Mouse (Mus musculus): Measurements from ENCODE around the gene Magea5. TPM values are rescaled to one million over a fixed set of nuclear protein-coding genes. Genes with fewer than 3 reads are reported as not detected.
"Not testable (repeated sequence)": the region's sequence is repeated elsewhere in the genome, so short reads cannot be mapped to it uniquely, and the experiment has no call there.

Magea5 gene
- polyA plus RNA-seq (2012; rRNA removed) = not detected in 2 replicates

GRCm38 (mm10) chrX:155063045-155063444, at the start of gene Magea5:
Gene Magea5 (minus strand): TSS chrX:155063145.
- WGBS = 80% methylated on average over 16 of the region's 16 CpGs
- not testable (repeated sequence) for DNase-seq (ENCODE audit: low read depth, low spot score)

- DNase-seq (ENCODE audit: low read depth, low spot score) = no peak
Measured at GRCm38 (mm10) chrX:155098024-155098423, 35.1 kb upstream of the Magea5 start.

GRCm38 (mm10) chrX:155093566-155093965, 30.6 kb upstream of the Magea5 start, which contains the start of gene Magea2:
Gene Magea2 (minus strand): TSS chrX:155093666.
- 68% methylated on average over 4 of the region's 4 CpGs for WGBS
- not testable (repeated sequence) for DNase-seq (ENCODE audit: low read depth, low spot score)

- WGBS = 100% methylated on average over 1 of the region's 2 CpGs
- not testable (repeated sequence) for DNase-seq (ENCODE audit: low read depth, low spot score)
Measured at GRCm38 (mm10) chrX:155089693-155090092, 26.7 kb upstream of the Magea5 start, which contains the start of gene Magea1. Gene Magea1 (minus strand): TSS chrX:155089793.

Other genes starting within 250 kb of the Magea5 start
- not detected in 2 replicates for gene Cldn34b1, start 172.9 kb downstream of the Magea5 start, polyA plus RNA-seq (2012; rRNA removed)
- gene Magea6, start 127.2 kb downstream of the Magea5 start, polyA plus RNA-seq (2012; rRNA removed) = not detected in 2 replicates
- not detected in 2 replicates for gene Magea3, start 113.6 kb downstream of the Magea5 start, polyA plus RNA-seq (2012; rRNA removed)
- gene Magea8, start 67.3 kb downstream of the Magea5 start, polyA plus RNA-seq (2012; rRNA removed) = not detected in 2 replicates
- not detected in 2 replicates for gene Magea1, start 26.6 kb upstream of the Magea5 start, polyA plus RNA-seq (2012; rRNA removed)
- gene Magea2, start 30.5 kb upstream of the Magea5 start, polyA plus RNA-seq (2012; rRNA removed) = not detected in 2 replicates
- gene Cldn34b2, start 65.3 kb upstream of the Magea5 start, polyA plus RNA-seq (2012; rRNA removed) = not detected in 2 replicates
- gene Sat1, start 153.3 kb upstream of the Magea5 start, polyA plus RNA-seq (2012; rRNA removed) = 61.1 and 66.4 TPM in 2 replicates
- gene Acot9, start 199.3 kb upstream of the Magea5 start, polyA plus RNA-seq (2012; rRNA removed) = 12.5 and 12.9 TPM in 2 replicates